Mouse (Mus musculus) ovary, postnatal 10 days (tissue): ENCODE results near the gene Sema4c.

Experiments
- DNase-seq: peaks from one replicate; pipeline ENCODE4 v3.0.0; 2022; ENCODE audit warnings: low spot score

The Sema4c gene

GRCm38 (mm10) chr1:36579974-36580383, 21.8 kb upstream of the Sema4c start:
- DNase-seq, result no peak

GRCm38 (mm10) chr1:36576991-36577675, 19.0 kb upstream of the Sema4c start:
- no peak for DNase-seq

DNA sequence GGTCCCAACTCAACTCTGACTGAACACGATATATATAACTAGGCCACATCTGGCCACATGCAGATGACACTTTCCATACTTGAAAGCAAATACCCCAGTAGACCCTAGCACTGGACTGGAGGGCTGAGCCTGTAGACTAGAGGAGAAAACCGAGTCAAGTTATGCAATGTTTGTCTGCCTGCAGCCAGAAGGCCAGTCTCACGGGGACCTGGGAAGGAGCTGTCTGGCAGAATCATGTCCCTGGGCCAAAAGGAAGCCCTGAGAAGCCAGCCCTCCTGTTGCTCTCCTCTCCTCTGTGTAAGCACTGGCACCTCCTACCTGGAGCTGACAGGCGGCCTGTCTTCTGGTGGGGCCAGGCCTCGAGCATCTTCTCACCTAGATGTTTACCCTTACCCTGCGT, 17.2 kb upstream of the Sema4c start:
- no peak for DNase-seq

GRCm38 (mm10) chr1:36574196-36574955, 16.2 kb upstream of the Sema4c start:
- no peak for DNase-seq

GRCm38 (mm10) chr1:36573524-36573923, 15.4 kb upstream of the Sema4c start:
- DNase-seq, result no peak

- DNase-seq, result no peak
These were observed 14.6 kb upstream of the Sema4c start for GRCm38 (mm10) chr1:36572709-36573108.

DNA sequence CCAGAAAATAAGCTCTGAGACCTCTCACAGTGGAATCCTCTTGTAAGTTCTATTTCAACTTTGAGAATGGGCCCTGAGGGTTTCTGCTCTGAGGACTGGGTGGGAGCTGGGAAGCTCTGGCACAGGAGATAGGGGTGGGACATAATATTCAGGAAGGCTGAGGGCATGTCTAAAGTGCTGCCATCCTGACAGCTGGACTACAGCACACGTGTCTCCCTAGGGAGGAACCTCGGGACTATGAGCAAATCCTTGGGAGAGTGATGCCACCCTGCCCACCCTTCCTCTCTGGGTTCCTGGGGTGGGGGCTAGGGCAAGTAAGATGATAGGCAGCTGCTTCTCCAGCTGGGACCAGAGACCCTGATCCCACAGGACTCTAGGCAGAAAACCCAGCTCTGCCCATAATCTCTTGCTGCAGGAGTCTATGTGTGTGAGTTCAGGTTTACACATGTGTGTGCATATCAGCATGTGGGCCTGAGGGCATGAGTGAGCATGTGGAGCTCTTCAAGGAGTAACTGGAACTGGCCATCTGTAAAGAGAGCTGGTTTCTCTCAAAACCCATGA, 14.1 kb upstream of the Sema4c start:
- DNase-seq, result no peak

DNA sequence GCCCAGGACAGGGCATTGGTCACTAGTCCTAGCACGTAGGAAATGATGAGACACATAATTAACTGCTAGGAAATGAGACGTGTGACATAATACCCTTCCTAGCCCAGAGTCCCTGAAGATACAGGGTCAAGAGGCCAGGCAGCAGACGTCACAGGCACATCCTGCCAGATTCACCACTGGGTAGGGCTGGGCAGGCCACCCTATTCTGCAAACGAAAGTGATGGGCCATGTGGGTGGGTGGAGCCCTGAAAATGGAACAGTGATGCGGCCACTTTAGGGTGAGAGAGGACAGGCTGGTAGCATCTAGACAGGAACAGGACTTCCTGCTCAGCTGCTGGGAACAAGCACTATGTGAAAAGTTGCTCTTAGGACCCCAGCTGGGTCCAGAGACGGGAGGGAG, 13.5 kb upstream of the Sema4c start:
- no peak for DNase-seq

DNA sequence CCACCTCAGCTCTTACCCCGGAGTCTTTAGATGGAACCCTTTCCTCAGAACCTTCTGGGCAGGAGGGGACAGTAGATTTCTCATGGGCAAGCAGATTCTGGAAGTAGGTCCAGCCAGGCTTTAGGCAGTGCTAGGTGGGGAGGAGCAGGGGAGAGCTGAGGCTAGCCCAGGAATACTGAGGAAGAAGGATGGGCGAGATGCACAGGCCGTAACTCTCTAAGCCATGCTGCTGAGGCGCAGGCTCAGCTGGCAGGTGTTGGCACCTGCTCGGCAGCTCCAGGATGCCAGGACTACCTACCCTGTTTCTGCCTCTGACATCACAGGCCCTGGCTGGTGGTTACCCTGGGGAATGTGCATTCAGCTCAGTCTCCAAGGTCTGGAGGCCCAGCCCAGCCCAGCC, 12.2 kb upstream of the Sema4c start:
- DNase-seq, result no peak

DNA sequence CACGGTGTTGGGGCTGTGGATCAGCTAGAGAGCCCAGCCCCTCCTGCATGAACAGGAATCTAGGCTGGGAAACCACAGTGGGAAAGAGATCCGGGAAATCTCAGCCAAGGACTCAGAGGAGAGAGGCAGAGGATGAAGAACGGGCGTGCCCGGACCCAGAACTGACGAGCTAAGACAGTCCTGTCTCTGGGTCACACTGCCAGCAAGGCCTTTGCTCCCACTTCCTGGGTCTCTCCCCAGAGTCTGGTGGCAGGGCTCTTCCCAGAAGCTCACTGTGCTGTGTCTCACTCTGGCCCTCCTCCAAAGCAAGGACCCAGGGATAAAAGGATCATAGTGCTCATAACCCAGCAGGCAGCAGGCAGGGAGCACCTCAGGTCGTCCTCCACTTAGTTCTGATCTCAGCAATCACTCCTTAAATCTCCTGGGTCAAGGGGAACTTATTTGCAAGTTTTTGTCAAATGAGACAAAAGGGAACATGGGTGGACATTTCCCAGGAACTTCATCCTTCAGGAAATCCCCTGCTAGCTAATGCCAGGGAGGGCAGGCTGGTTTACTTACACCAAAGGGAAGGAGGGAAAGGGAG, 11.6 kb upstream of the Sema4c start:
- no peak for DNase-seq

GRCm38 (mm10) chr1:36568776-36569175, 10.6 kb upstream of the Sema4c start:
- no peak for DNase-seq

DNA sequence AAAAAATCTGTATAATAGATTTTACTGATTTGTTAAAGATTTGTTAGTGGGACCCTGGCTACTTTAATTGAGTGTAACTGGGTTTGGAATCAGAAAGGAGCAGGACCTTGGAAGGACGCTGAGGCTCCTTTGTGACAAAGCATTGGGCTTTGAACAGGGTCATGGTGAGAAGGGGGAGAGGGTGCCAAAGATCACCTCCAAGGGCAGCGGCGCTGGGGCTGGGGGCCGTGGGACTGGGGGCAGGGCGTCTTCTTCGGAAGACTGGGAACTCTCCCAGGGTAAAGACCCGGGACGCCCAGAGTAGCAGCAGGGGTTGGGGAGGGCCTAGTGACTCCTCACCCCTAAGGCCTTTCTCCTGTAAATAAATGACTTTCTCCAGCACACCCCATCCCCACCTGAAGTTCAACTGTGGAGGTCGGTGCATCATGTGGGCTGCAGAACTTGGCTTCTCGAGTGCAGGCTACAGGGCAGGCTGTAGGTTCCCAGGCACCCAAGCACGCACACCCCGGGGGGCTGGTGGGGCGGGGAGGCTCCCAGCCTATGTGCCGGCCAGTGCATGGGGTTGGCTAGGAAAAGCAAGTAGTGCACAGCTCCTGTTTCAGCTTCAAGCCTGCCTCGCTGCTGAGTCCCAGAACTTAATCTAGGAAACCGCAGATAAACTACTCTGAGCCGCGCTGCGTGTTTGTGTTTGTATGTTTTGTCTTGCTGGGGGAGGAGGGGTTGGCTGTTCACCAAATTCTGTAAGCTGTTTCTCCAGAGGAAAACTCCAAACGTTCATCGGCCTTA, 9.9 kb upstream of the Sema4c start:
- no peak for DNase-seq

GRCm38 (mm10) chr1:36566425-36566824, 8.3 kb upstream of the Sema4c start:
- no peak for DNase-seq

DNA sequence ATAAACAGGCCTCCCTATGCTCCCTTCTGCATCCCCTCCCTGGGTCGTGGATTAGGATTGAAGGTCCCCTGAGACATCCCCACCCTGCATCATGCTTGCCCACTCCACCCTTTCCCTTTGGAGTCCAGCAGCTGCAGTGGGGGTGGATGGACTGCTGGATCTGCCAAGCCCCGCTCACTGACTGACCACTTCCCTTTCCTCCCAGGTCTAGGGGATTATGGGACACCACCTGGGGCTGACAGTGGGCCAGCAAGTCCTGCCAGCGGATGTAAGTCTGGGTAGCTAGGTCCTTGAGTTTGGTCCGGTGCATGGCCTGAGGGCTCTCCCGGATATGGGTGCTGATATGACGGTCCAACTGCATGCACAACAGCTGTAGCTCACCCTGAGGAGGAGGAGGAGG, 6.0 kb upstream of the Sema4c start:
- no peak for DNase-seq

DNA sequence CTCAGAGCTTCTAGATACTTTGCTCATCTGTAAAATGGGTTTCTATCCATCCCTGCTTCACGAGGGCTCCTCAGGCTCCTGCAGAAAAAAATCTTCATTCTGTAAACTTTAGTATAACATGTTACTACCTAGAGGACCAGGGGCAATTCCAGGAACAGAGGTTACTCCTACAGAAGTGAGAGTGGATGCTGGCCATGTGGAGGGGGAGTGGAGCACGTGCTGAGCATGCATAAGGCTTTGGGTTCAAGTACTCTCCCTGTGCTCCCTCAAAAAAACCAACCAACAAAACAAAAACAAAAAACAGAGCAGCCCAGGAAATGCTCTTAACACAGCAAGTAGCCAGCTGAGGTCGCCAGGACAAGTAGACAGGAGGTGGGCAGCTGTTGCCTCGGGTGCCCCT, 5.5 kb upstream of the Sema4c start:
- DNase-seq, result no peak

- no peak for DNase-seq
These were observed 5.0 kb upstream of the Sema4c start for GRCm38 (mm10) chr1:36563197-36563596.

DNA sequence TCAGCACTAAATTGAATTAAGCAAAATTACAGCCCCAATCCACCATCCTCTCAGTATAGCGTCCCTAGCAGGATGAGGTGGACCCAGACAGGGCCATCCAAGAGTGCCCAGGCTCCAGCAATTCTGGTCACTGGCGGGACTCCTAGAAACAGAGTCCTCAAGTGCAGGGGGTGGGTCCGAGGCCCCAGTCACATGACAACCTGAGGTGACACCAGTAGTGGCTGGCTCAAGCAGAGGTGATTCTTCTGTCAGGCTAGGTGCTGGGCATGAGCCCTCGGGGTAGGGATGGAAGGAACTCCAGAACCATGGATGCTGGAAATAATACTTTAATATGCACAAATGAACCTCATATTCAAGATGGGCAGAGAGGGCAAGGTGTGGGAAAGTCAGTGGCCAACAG, 4.2 kb upstream of the Sema4c start:
- no peak for DNase-seq

GRCm38 (mm10) chr1:36560903-36561302, 2.8 kb upstream of the Sema4c start:
- no peak for DNase-seq

- no peak for DNase-seq
These were observed 1.7 kb upstream of the Sema4c start for GRCm38 (mm10) chr1:36559888-36560287.

GRCm38 (mm10) chr1:36559256-36559655, 1.1 kb upstream of the Sema4c start:
- no peak for DNase-seq

GRCm38 (mm10) chr1:36557457-36558011, 615 bp downstream of the Sema4c start:
- peak; percentile 89 for DNase-seq
